Mouse (Mus musculus): ENCODE results near the gene Rps6kb2.

DNA sequence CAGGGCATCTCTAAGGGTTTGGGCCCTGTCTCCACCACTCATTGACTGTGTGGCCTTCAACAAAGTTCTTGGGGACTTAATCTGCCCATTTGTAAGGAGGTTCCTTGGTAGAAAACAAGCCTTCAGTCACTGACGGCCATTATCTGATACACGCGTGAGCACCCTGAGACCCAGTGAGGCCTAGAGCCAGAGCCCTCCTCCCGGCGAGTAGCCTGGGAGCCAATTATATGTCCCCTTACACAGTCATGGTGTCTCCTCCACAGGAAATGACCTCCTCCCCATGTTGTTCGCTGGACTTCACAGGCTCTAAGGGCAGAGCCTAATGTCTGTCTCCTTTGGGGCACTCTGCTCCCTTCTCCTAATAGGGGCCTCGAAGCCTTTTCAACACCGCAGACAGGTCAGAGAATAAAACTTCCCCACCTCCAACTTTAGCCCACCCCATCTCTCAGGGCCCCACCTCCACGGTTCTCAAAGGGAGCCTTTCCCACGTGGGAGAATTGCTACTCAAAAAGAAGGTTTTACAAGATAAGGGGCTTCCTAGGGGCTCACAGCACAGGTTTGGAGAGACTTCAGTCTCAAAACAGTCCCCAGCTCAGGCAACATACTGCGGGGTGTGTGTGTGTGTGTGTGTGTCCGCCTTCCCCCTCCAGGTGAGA lies 16.7 kb downstream of the Rps6kb2 start:
- TF ChIP-seq POLR2A (IDR thresholded peaks at IDR 0.05; ENCODE audit: low read depth, low read length) (no peak), CTCF (IDR thresholded peaks at IDR 0.05; ENCODE audit: borderline replicate concordance, insufficient read depth, low read length) (no peak)
